Mouse (Mus musculus): Measurements from ENCODE around the gene Cerkl.

DNA sequence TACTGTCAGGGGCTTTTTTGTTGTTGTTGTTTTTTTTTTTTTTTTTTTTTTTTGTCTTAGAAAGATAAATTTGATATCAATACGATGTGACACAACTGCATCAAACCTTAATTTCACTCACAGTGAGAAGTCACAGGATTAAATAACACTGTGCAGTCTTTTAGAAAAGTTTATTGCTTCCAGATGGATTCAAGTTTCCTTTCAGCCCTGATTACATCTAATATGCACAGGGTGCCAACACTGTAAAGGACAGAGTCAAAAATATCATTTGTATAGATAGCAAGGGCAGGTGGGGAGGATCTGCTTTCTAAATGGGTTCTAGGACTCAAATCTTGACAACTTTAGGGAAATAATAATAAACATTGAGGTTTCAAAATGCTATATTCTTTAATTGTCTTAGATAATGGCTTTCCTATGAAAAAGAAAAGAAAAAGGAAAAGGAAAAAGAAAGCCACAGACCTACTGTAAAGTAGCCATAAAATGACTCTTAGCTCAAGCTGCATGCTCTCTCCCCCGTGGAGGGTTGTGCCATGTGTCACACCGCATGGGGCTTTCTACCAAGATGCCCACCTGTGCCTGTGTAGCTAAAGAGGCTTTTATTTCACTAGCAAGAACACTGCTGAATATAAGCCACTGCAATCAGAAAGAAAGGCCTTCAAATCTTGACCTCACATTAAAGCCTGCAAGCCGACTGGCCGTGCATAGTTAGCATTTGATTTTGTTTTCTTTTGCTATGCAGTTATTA is 50.8 kb downstream of the Cerkl start:
- TF ChIP-seq CTCF (IDR thresholded peaks at IDR 0.05; ENCODE audit: low read depth) = no peak
- no peak for TF ChIP-seq EP300 (IDR thresholded peaks at IDR 0.05; ENCODE audit: low read depth)

Data from heart, postnatal 0 days (tissue).